Mouse (Mus musculus): ENCODE measurements at regions not wholly inside any gene's neighbourhood (a gene's known extent, or its start where the extent isn't known, plus 50 kb on each side); places are given as distances from the start of the nearest gene placed in this dataset.

DNA sequence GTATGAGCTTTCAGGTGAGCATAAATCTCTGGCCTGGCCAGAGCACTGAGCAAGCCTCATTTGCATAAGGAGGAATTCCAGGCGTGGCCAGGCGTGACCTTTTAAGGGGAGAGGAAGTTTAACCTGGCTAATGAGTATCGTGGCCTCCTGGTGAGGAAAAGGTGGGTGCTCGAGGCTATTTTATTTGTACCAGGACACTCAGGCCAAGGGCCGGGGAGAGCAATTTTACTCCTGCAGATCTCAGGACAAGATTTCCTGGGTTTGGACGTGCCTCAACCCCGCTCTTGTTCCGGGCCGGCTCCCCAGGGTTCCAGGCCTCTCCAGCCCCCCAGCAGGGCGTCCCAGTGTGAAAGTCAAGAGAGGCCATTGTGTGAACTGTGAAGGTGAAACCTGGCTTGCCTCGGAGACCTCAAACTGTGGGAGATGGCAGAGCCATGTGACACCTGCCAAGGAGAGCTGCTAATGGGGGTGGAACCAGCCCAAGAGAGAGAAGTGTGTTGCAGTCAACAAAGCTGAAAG, 54.3 kb upstream of the Hs6st1 start:
- TF ChIP-seq CTCF (IDR thresholded peaks at IDR 0.05; ENCODE audit: extremely low read depth, insufficient read depth, insufficient read length, insufficient replicate concordance) (no peak), POLR2A (IDR thresholded peaks at IDR 0.05; ENCODE audit: low read depth, low read length) (no peak)
